Mouse (Mus musculus) T-cell, adult 66 days (primary cell): ENCODE measurements around the gene Trmt10c. TPM values are rescaled to one million over a fixed set of nuclear protein-coding genes. Genes with fewer than 3 reads are reported as not detected.

Source experiments
- total RNA-seq, 2 experiments: library from RNA; stranded (reverse); gene quantifications; 3 replicates in 1 of 2; 4 replicates in 1 of 2; pipeline ENCODE4 v1.2.4; 2023

Trmt10c gene
- 10 to 100 TPM; 20.6 to 20.8 TPM for total RNA-seq

GRCm38 (mm10) chr16:56037138-56038010, at the start of gene Trmt10c:
Gene Trmt10c (minus strand): TSS chr16:56037819.

GRCm38 (mm10) chr16:56048038-56048437, 10.4 kb upstream of the Trmt10c start, which contains the start of gene Senp7:
Gene Senp7 (plus strand): TSS chr16:56048338.

DNA sequence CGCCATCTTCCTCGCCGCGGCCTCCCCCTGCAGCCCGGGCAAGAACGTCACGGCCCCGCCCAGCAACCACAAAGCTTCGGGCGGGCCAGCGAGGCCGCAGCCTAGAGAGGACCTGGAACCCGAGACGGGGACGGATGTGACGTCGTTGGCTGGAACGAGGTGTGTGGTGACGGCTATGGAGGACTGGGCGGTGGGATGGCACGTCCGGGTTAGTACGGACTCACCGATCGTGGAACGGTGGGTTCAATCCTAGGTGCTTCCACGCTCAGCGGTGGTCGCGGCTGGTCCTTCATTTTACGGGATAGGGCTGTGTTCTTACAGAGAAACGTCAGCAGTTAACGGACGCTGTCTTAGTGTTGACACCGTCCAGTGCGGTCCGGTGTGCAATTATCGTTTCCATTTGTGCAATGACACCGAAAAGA, 7.9 kb downstream of the Trmt10c start, which contains the start of gene Pcnp:
Pcnp (minus strand) TSS at position 79 of the 422 bp plus-strand sequence.

Other genes with a start within 250 kb of the Trmt10c start
- gene Nfkbiz, start 198.9 kb downstream of the Trmt10c start, total RNA-seq, result 100 to 1,000 TPM; 130 to 143 TPM
- 10 to 100 TPM; 26.0 to 28.3 TPM for gene Nxpe3, start 142.5 kb downstream of the Trmt10c start, total RNA-seq
- 10 to 100 TPM; 57.5 to 63.3 TPM for gene Cep97, start 103.0 kb downstream of the Trmt10c start, total RNA-seq
- gene Rpl24, start 71.5 kb downstream of the Trmt10c start, total RNA-seq, result 1,000 to 10,000 TPM; 1,002 to 1,010 TPM
- 10 to 100 TPM; 55.3 to 61.6 TPM for gene Zbtb11, start 63.9 kb downstream of the Trmt10c start, total RNA-seq
- gene Pcnp, start 8.1 kb downstream of the Trmt10c start, total RNA-seq, result 100 to 1,000 TPM; 107 to 115 TPM
- gene Senp7, start 10.5 kb upstream of the Trmt10c start, total RNA-seq, result 10 to 100 TPM; 91.2 to 97.4 TPM
- gene Impg2, start 166.5 kb upstream of the Trmt10c start, total RNA-seq, result 1 to 10 TPM; 3.0 to 4.2 TPM